Mouse (Mus musculus): ENCODE measurements around the gene Pygb. TPM values are rescaled to one million over a fixed set of nuclear protein-coding genes. Genes with fewer than 3 reads are reported as not detected.

Gene Pygb
- 62.8 TPM for total RNA-seq (2023)

DNA sequence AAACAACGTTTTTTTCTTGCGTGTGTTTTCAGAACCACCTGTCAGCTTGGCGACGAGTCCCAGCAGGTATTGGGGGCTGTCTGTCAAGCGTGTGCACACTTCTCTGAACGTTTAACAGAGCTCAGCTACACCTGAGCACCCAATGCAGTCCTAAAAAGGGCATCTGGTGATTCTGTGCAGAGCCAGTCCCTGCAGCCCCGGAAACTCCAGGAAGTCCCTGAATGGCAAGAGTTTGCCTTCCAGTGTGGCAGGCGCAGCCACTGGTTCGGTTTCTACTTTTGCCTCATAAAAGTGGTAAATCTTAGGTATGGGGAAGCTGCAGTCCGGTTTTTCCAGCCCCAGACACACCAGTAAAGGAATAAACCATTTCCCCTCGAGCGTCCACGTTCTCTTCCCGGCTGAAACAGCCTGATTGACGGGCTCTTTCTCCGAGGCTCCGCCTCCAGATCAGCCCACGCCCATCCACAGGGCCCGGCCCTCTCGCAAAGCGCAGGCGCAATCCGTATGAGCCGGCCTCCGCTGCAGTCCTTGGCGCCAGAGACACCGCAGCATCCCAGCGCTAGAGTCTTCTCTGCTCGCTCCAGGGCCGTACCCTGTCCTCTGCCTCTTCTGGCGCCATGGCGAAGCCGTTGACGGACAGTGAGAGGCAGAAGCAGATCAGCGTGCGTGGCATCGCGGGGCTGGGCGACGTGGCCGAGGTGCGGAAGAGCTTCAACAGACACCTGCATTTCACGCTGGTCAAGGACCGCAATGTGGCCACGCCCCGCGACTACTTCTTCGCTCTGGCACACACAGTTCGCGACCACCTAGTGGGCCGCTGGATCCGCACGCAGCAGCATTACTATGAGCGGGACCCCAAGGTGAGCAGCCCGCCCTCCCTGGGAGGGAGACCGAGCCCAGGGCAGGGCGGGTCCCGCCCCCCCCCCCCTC is at the start of gene Pygb:
TSS of gene Pygb (plus strand) at position 485 of the 930 bp plus-strand sequence.

DNA sequence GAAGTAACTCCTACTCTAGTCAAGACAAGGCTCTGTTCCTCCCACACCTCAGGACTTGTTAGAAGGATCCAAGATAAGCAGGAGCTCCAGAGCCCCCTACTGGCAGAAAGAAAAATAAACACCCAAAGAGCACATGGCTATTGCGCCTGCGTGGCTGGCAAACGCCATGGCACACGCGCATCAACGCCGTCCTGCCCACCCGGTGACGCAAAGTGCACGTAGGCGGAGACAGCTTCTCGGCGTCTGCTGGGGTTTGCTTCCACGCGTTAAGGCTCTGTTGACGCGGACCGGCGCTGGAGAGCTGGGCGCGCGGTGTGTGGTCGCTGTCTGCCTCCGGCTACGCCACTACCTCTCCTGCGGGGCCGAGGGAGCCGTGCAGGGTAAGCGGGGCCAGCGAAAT is 37.7 kb upstream of the Pygb start, which contains the start of gene Entpd6:
TSS of gene Entpd6 (plus strand) at position 189 of the 400 bp plus-strand sequence.

Other genes with a start within 250 kb of the Pygb start
- gene Cst7, start 216.3 kb upstream of the Pygb start, total RNA-seq (2023) = 8.2 TPM
- gene Apmap, start 178.2 kb upstream of the Pygb start, total RNA-seq (2023) = 23.9 TPM
- gene Acss1, start 118.2 kb upstream of the Pygb start, total RNA-seq (2023) = 35.6 TPM
- gene Vsx1, start 97.4 kb upstream of the Pygb start, total RNA-seq (2023) = not detected
- gene Entpd6, start 37.7 kb upstream of the Pygb start, total RNA-seq (2023) = 27.4 TPM
- 32.4 TPM for gene Abhd12, start 118.0 kb downstream of the Pygb start, total RNA-seq (2023)
- 2.7 TPM for gene Gins1, start 118.7 kb downstream of the Pygb start, total RNA-seq (2023)

Measured in CD4-positive naive resting alpha-beta T cell, adult 76 days (primary cell).